Mouse (Mus musculus) midbrain, embryonic 11.5 days (tissue): ENCODE measurements around the gene Surf2. TPM values are rescaled to one million over a fixed set of nuclear protein-coding genes. Genes with fewer than 3 reads are reported as not detected.
"Not testable (repeated sequence)": the region's sequence is repeated elsewhere in the genome, so short reads cannot be mapped to it uniquely, and the experiment has no call there.

ENCODE experiments used
- ATAC-seq: fragments of 200-750 bp; cut with Nextera tagmentation; 2 replicates; pipeline ENCODE4 v1.8.0; 2017; ENCODE audit warnings: moderate TSS enrichment, moderate library complexity; ENCODE audit not compliant: low FRiP score
- DNase-seq: peaks from one replicate; pipeline ENCODE4 v3.0.0; 2015; ENCODE audit warnings: low spot score; ENCODE audit errors: missing footprints
- H3K27ac ChIP-seq: fragments of 300-500 bp; sonication (generic); 2 replicates; pipeline ENCODE4 v1.5.1; 2014; ENCODE audit warnings: low read depth, low read length
- H3K27me3 ChIP-seq: fragments of 300-500 bp; sonication (generic); 2 replicates; pipeline ENCODE4 v1.6.1; 2014; ENCODE audit warnings: mild to moderate bottlenecking, low read length, moderate library complexity, mixed read lengths; ENCODE audit not compliant: control insufficient read depth, insufficient read depth
- H3K36me3 ChIP-seq: fragments of 300-500 bp; sonication (generic); 2 replicates; pipeline ENCODE4 v1.6.1; 2014; ENCODE audit warnings: mild to moderate bottlenecking, low read length, moderate library complexity, mixed read lengths; ENCODE audit not compliant: control insufficient read depth, insufficient read depth
- H3K4me1 ChIP-seq: fragments of 300-500 bp; sonication (generic); 2 replicates; pipeline ENCODE4 v1.6.1; 2014; ENCODE audit warnings: low read length; ENCODE audit not compliant: control insufficient read depth, insufficient read depth
- H3K4me2 ChIP-seq: fragments of 300-500 bp; sonication (generic); 2 replicates; pipeline ENCODE4 v1.6.1; 2014; ENCODE audit warnings: mild to moderate bottlenecking, moderate library complexity
- H3K4me3 ChIP-seq: fragments of 300-500 bp; sonication (generic); 2 replicates; pipeline ENCODE4 v1.5.1; 2014; ENCODE audit warnings: low read depth, low read length
- H3K9ac ChIP-seq: fragments of 300-500 bp; sonication (generic); 2 replicates; pipeline ENCODE4 v1.6.1; 2014; ENCODE audit warnings: low read length
- H3K9me3 ChIP-seq: fragments of 300-500 bp; sonication (generic); 2 replicates; pipeline ENCODE4 v1.6.1; 2016; ENCODE audit warnings: low read length; ENCODE audit not compliant: control insufficient read depth
- WGBS: fragments of 180-500 bp; shearing (Covaris S2); extraction: QIAGEN DNeasy Blood & Tissue Kit; methylation state at CpG from one replicate; pipeline ENCODE4 v1.1.7; 2014; 5-methylcytosine and 5-hydroxymethylcytosine counted together
- polyA plus RNA-seq: library from polyadenylated mRNA; unstranded; fragments of >200 nt; fragmentation: Nextera tagmentation; extraction: Ambion mirVana; gene quantifications from 2 replicates; pipeline ENCODE4 v1.2.1, GENCODE M21; 2014

The Surf2 gene
- 46.5 and 48.4 TPM in 2 replicates for polyA plus RNA-seq

- peaks cover 36% of the 10 kb centered on the region for H3K36me3 ChIP-seq
- 2% methylated on average over 47 of the region's 47 CpGs for WGBS
Observed at GRCm38 (mm10) chr2:26915927-26916728, at the start of gene Surf2, which contains the start of gene Surf1. Gene Surf2 (plus strand): TSS chr2:26916367. Gene Surf1 (minus strand): TSS chr2:26916530.

GRCm38 (mm10) chr2:26870666-26871065, 45.5 kb upstream of the Surf2 start:
- H3K27me3 ChIP-seq: no peaks in the 10 kb centered on the region
- H3K4me2 ChIP-seq: no peak overlapping the region
- no peaks in the 10 kb centered on the region for H3K9me3 ChIP-seq
- no peaks in the 10 kb centered on the region for H3K4me1 ChIP-seq
- ATAC-seq: no peak
- DNase-seq: no peak
- H3K9ac ChIP-seq: no peak overlapping the region
- no peak overlapping the region for H3K27ac ChIP-seq
- no peaks in the 10 kb centered on the region for H3K36me3 ChIP-seq
- no peak overlapping the region for H3K4me3 ChIP-seq
- WGBS: 66% methylated on average over 6 of the region's 6 CpGs

More at GRCm38 (mm10) chr2:26915927-26916728, at the start of gene Surf2, which contains the start of gene Surf1:
- H3K27ac ChIP-seq: 0 out of 2 replicates have a peak within 1 kb of the TSS, but pooled peaks have one; percentile 5
- peaks cover 29% of the 10 kb centered on the region for H3K4me1 ChIP-seq
- no peaks in the 10 kb centered on the region for H3K27me3 ChIP-seq
- DNase-seq (peak; percentile 95), ATAC-seq (peak; percentile 75)
- H3K9ac ChIP-seq: peak within 1 kb of the TSS; percentile 79
- H3K9me3 ChIP-seq: no peaks in the 10 kb centered on the region
- H3K4me3 ChIP-seq: peak within 1 kb of the TSS; percentile 72
- peak within 1 kb of the TSS; percentile 98 for H3K4me2 ChIP-seq

GRCm38 (mm10) chr2:26878571-26878970, 37.6 kb upstream of the Surf2 start:
- Histone ChIP-seq H3K9ac (no peak overlapping the region), H3K36me3 (no peaks in the 10 kb centered on the region), H3K27me3 (no peaks in the 10 kb centered on the region), H3K27ac (no peak overlapping the region), H3K9me3 (no peaks in the 10 kb centered on the region), H3K4me3 (no peak overlapping the region), H3K4me2 (no peak overlapping the region), H3K4me1 (no peaks in the 10 kb centered on the region)
- DNase-seq (no peak), ATAC-seq (no peak)

GRCm38 (mm10) chr2:26885541-26885940, 30.6 kb upstream of the Surf2 start:
- DNase-seq, H3K27ac ChIP-seq, ATAC-seq, H3K4me1 ChIP-seq, H3K27me3 ChIP-seq, H3K9me3 ChIP-seq, H3K9ac ChIP-seq, H3K4me2 ChIP-seq, H3K36me3 ChIP-seq, H3K4me3 ChIP-seq: not testable (repeated sequence)
- 75% methylated on average over 2 of the region's 2 CpGs for WGBS

GRCm38 (mm10) chr2:26886170-26886569, 30.0 kb upstream of the Surf2 start:
- H3K4me3 ChIP-seq, H3K9me3 ChIP-seq, DNase-seq, H3K27ac ChIP-seq, H3K4me2 ChIP-seq, H3K4me1 ChIP-seq, H3K9ac ChIP-seq, H3K36me3 ChIP-seq, H3K27me3 ChIP-seq, ATAC-seq: not testable (repeated sequence)
- WGBS: 56% methylated on average over 4 of the region's 4 CpGs

- no peaks in the 10 kb centered on the region for H3K27me3 ChIP-seq
- peaks cover 36% of the 10 kb centered on the region for H3K36me3 ChIP-seq
- no peak overlapping the region for H3K4me2 ChIP-seq
Observed at GRCm38 (mm10) chr2:26895898-26896297, 20.3 kb upstream of the Surf2 start.

GRCm38 (mm10) chr2:26900731-26901130, 15.4 kb upstream of the Surf2 start:
- DNase-seq (no peak), ATAC-seq (no peak)
- Histone ChIP-seq H3K9ac (no peak overlapping the region), H3K4me2 (no peak overlapping the region), H3K27ac (no peak overlapping the region), H3K4me3 (no peak overlapping the region), H3K4me1 (peaks cover 18% of the 10 kb centered on the region), H3K27me3 (no peaks in the 10 kb centered on the region), H3K36me3 (peaks cover 17% of the 10 kb centered on the region), H3K9me3 (no peaks in the 10 kb centered on the region)
- WGBS: 71% methylated on average over 1 of the region's 1 CpGs

More at GRCm38 (mm10) chr2:26895898-26896297, 20.3 kb upstream of the Surf2 start:
- Histone ChIP-seq H3K4me1 (no peaks in the 10 kb centered on the region), H3K9me3 (no peaks in the 10 kb centered on the region), H3K9ac (no peak overlapping the region), H3K4me3 (no peak overlapping the region), H3K27ac (no peak overlapping the region)
- DNase-seq: no peak
- 90% methylated on average over 4 of the region's 4 CpGs for WGBS
- ATAC-seq: no peak

GRCm38 (mm10) chr2:26901834-26902400, 14.2 kb upstream of the Surf2 start:
- DNase-seq (peak; percentile 69), ATAC-seq (no peak)
- Histone ChIP-seq H3K9ac (peak overlapping the region; percentile 77), H3K4me2 (peak overlapping the region; percentile 81), H3K27me3 (no peaks in the 10 kb centered on the region), H3K4me1 (peaks cover 18% of the 10 kb centered on the region), H3K27ac (no peak overlapping the region), H3K9me3 (no peaks in the 10 kb centered on the region), H3K4me3 (peak overlapping the region; percentile 74), H3K36me3 (peaks cover 22% of the 10 kb centered on the region)
- WGBS: 14% methylated on average over 7 of the region's 7 CpGs
